8 mouse cellular contexts compared by ENCODE assay signal in genomic region chr9:71126205-71126604, GRCm38 (mm10). TPM values are rescaled to one million over a fixed set of nuclear protein-coding genes. Genes with fewer than 3 reads are reported as not detected.
DNase-seq lines count a peak whose midpoint lies in the region; ATAC-seq lines count a peak whose summit lies in the region.

No protein-coding gene starts in this region.

- DNase-seq in embryo, embryonic 10 days (ENCODE audit: low spot score) = peak; percentile 23
- no peak for DNase-seq in embryo, embryonic 9.5 days (ENCODE audit: extremely low spot score)
- DNase-seq in spleen, adult 18-20 months = peak; percentile 8 to 31
- no peak for DNase-seq in spleen, adult 12 weeks (ENCODE audit: low spot score)
- DNase-seq in cerebellum, postnatal 25 days = peak; percentile 27 to 55
- DNase-seq in left cerebral cortex, adult 18-20 months (ENCODE audit: low spot score in 2 of 2) = peak; percentile 54 to 61
- peak; percentile 16 for DNase-seq in thymus, postnatal 0 days (ENCODE audit: low spot score)

- no peak for ATAC-seq in monocyte, adult 5-6 weeks (replicated peaks; ENCODE audit: insufficient number of reproducible peaks, low FRiP score, low TSS enrichment, poor library complexity, severe bottlenecking)

RNA-seq across cellular contexts. Expression of gene Aqp9, which starts 42.3 kb away (rescaled TPM):
- 1 to 10 TPM; 1.5 to 1.9 TPM for total RNA-seq in left cerebral cortex, adult 18-20 months (2021)
- polyA plus RNA-seq in thymus, postnatal 0 days (2015; fragmentation: Nextera tagmentation; extraction: Ambion mirVana) = 1.2 and 1.3 TPM in 2 replicates
- total RNA-seq in monocyte, adult 5-6 weeks (2017) = 13.4 to 39.6 TPM (median 30.9 TPM) in 3 replicates

Comparison
In these comparisons a context has a peak if more than half of its experiments do, and no peak if none do; other contexts are left out.
1. DNase-seq: peak in embryo, embryonic 10 days (single experiment), spleen, adult 18-20 months (2 of 2), cerebellum, postnatal 25 days (2 of 2), left cerebral cortex, adult 18-20 months (2 of 2) and thymus, postnatal 0 days (single experiment); none in embryo, embryonic 9.5 days (single experiment) and spleen, adult 12 weeks (single experiment).